Mouse (Mus musculus) embryonic facial prominence, embryonic 13.5 days (tissue): ENCODE data around the gene Cdk13. TPM values are rescaled to one million over a fixed set of nuclear protein-coding genes. Genes with fewer than 3 reads are reported as not detected.

Source experiments
- ATAC-seq: fragments of 200-750 bp; cut with Nextera tagmentation; 2 replicates; pipeline ENCODE4 v1.8.0; 2017; ENCODE audit warnings: low read depth; ENCODE audit not compliant: insufficient number of reproducible peaks, insufficient read depth, low FRiP score, low TSS enrichment
- H3K27ac ChIP-seq: fragments of 300-500 bp; sonication (generic); 2 replicates; pipeline ENCODE4 v1.5.1; 2015; ENCODE audit warnings: moderate library complexity, mild to moderate bottlenecking, inconsistent platforms
- H3K27me3 ChIP-seq: fragments of 300-500 bp; sonication (generic); 2 replicates; pipeline ENCODE4 v1.6.1; 2015; ENCODE audit warnings: mild to moderate bottlenecking, inconsistent platforms
- H3K36me3 ChIP-seq: fragments of 300-500 bp; sonication (generic); 2 replicates; pipeline ENCODE4 v1.6.1; 2015; ENCODE audit warnings: mild to moderate bottlenecking, inconsistent platforms
- H3K4me1 ChIP-seq: fragments of 300-500 bp; sonication (generic); 2 replicates; pipeline ENCODE4 v1.6.1; 2015; ENCODE audit warnings: inconsistent platforms
- H3K4me2 ChIP-seq: fragments of 300-500 bp; sonication (generic); 2 replicates; pipeline ENCODE4 v1.6.1; 2015; ENCODE audit warnings: moderate library complexity, mild to moderate bottlenecking, inconsistent platforms
- H3K4me3 ChIP-seq: fragments of 300-500 bp; sonication (generic); 2 replicates; pipeline ENCODE4 v1.5.1; 2015; ENCODE audit warnings: mild to moderate bottlenecking, inconsistent platforms
- H3K9ac ChIP-seq: fragments of 300-500 bp; sonication (generic); 2 replicates; pipeline ENCODE4 v1.6.1; 2015; ENCODE audit warnings: mild to moderate bottlenecking, inconsistent platforms
- H3K9me3 ChIP-seq: fragments of 300-500 bp; sonication (generic); 2 replicates; pipeline ENCODE4 v1.6.1; 2016; ENCODE audit warnings: inconsistent platforms
- WGBS: fragments of 180-500 bp; shearing (Covaris S2); methylation state at CpG from one replicate; pipeline ENCODE4 v1.1.7; 2015; ENCODE audit warnings: mixed read lengths; 5-methylcytosine and 5-hydroxymethylcytosine counted together
- microRNA counts: library from miRNA; unstranded; fragments of <30 nt; microRNA quantifications from one replicate; lab custom pipeline; 2016
- microRNA-seq: library from miRNA; unstranded; fragments of <30 nt; microRNA quantifications from one replicate; pipeline ENCODE4, GENCODE M21; 2016
- polyA plus RNA-seq: library from polyadenylated mRNA; unstranded; fragments of >200 nt; fragmentation: Nextera tagmentation; extraction: Ambion mirVana; gene quantifications from 2 replicates; pipeline ENCODE4 v1.2.1, GENCODE M21; 2015

Gene Cdk13
- polyA plus RNA-seq, 1 experiment from 2014 or later, result 18.6 TPM

- H3K4me1 ChIP-seq, result peaks cover 4% of the 10 kb centered on the region; the same call in 1 of the 2 replicates
- H3K9ac ChIP-seq, result no peak overlapping the region
- H3K36me3 ChIP-seq, result peaks cover 3% of the 10 kb centered on the region; the same call in 1 of the 2 replicates
- peak overlapping the region; percentile 83 for H3K4me3 ChIP-seq
- H3K4me2 ChIP-seq, result peak overlapping the region; percentile 63
- 61% methylated on average over 5 of the region's 5 CpGs for WGBS
- peak overlapping the region; percentile 84; the same call in 1 of the 2 replicates for H3K27ac ChIP-seq
- ATAC-seq, result no peak
- H3K27me3 ChIP-seq, result no peaks in the 10 kb centered on the region
- H3K9me3 ChIP-seq, result no peaks in the 10 kb centered on the region
These were observed 111.1 kb downstream of the Cdk13 start for GRCm38 (mm10) chr13:17693816-17694215.

GRCm38 (mm10) chr13:17691436-17691835 is 113.5 kb downstream of the Cdk13 start:
- H3K9me3 ChIP-seq, result no peaks in the 10 kb centered on the region
- no peak overlapping the region for H3K9ac ChIP-seq
- no peak for ATAC-seq
- no peaks in the 10 kb centered on the region for H3K27me3 ChIP-seq
- peaks cover 4% of the 10 kb centered on the region; the same call in 1 of the 2 replicates for H3K4me1 ChIP-seq
- no peak overlapping the region for H3K27ac ChIP-seq
- H3K36me3 ChIP-seq, result no peaks in the 10 kb centered on the region
- H3K4me3 ChIP-seq, result no peak overlapping the region
- no peak overlapping the region for H3K4me2 ChIP-seq
- 67% methylated on average over 1 of the region's 1 CpGs for WGBS

- H3K4me3 ChIP-seq, result no peak overlapping the region
- H3K36me3 ChIP-seq, result no peaks in the 10 kb centered on the region
- H3K4me2 ChIP-seq, result no peak overlapping the region
- no peak overlapping the region for H3K9ac ChIP-seq
- ATAC-seq, result no peak
- peaks cover 4% of the 10 kb centered on the region; the same call in 1 of the 2 replicates for H3K4me1 ChIP-seq
- no peaks in the 10 kb centered on the region for H3K27me3 ChIP-seq
- no peak overlapping the region for H3K27ac ChIP-seq
- H3K9me3 ChIP-seq, result no peaks in the 10 kb centered on the region
These were observed 114.2 kb downstream of the Cdk13 start for GRCm38 (mm10) chr13:17690686-17691085.

- H3K4me1 ChIP-seq, result peaks cover 4% of the 10 kb centered on the region; the same call in 1 of the 2 replicates
- H3K27me3 ChIP-seq, result no peaks in the 10 kb centered on the region
- no peak for ATAC-seq
- no peaks in the 10 kb centered on the region for H3K9me3 ChIP-seq
- no peak overlapping the region for H3K4me2 ChIP-seq
- H3K36me3 ChIP-seq, result no peaks in the 10 kb centered on the region
- no peak overlapping the region for H3K27ac ChIP-seq
- no peak overlapping the region for H3K9ac ChIP-seq
- no peak overlapping the region for H3K4me3 ChIP-seq
These were observed 115.4 kb downstream of the Cdk13 start for GRCm38 (mm10) chr13:17689461-17689860.

GRCm38 (mm10) chr13:17671122-17671521 is 133.8 kb downstream of the Cdk13 start:
- Histone ChIP-seq H3K4me3 (no peak overlapping the region), H3K27ac (no peak overlapping the region), H3K9ac (no peak overlapping the region), H3K4me2 (no peak overlapping the region), H3K9me3 (no peaks in the 10 kb centered on the region), H3K27me3 (no peaks in the 10 kb centered on the region), H3K4me1 (no peaks in the 10 kb centered on the region), H3K36me3 (no peaks in the 10 kb centered on the region)
- WGBS, result 78% methylated on average over 1 of the region's 1 CpGs
- ATAC-seq, result no peak

GRCm38 (mm10) chr13:17667380-17667779 is 137.5 kb downstream of the Cdk13 start:
- Histone ChIP-seq H3K27ac (no peak overlapping the region), H3K4me2 (no peak overlapping the region), H3K4me1 (no peaks in the 10 kb centered on the region), H3K36me3 (no peaks in the 10 kb centered on the region), H3K9me3 (no peaks in the 10 kb centered on the region), H3K9ac (no peak overlapping the region), H3K4me3 (no peak overlapping the region), H3K27me3 (no peaks in the 10 kb centered on the region)
- no peak for ATAC-seq
- WGBS, result 88% methylated on average over 1 of the region's 1 CpGs

MicroRNA genes within 50 kb of the gene (microRNA counts, 519-probe panel; counts per million panel counts)
- 236 counts per million, percentile 44 among the panel's probes with 10 or more counts for microRNA mmu-miR-466i (lab: Ali Mortazavi, UCI)

Small RNA genes within 50 kb of the gene (microRNA-seq; reads per million reads assigned to microRNA genes)
- gene Mir466i, result not detected

Other genes with a start within 250 kb of the Cdk13 start
- gene Mplkip, start 109.9 kb downstream of the Cdk13 start, polyA plus RNA-seq, result 52.4 and 55.7 TPM in 2 replicates
- 4.9 and 5.0 TPM in 2 replicates for gene Sugct, start 109.5 kb downstream of the Cdk13 start, polyA plus RNA-seq
- gene Rala, start 139.1 kb upstream of the Cdk13 start, polyA plus RNA-seq, result 113 TPM in 2 replicates
- 78.2 and 89.5 TPM in 2 replicates for gene Yae1d1, start 188.3 kb upstream of the Cdk13 start, polyA plus RNA-seq